Mouse (Mus musculus): ENCODE measurements around the gene Slc6a2.

The Slc6a2 gene

GRCm38 (mm10) chr8:92959779-92960178 lies at the start of gene Slc6a2:
Gene Slc6a2, plus strand, starts transcription at chr8:92960079.
- DNase-seq (ENCODE audit: low spot score): no peak

DNA sequence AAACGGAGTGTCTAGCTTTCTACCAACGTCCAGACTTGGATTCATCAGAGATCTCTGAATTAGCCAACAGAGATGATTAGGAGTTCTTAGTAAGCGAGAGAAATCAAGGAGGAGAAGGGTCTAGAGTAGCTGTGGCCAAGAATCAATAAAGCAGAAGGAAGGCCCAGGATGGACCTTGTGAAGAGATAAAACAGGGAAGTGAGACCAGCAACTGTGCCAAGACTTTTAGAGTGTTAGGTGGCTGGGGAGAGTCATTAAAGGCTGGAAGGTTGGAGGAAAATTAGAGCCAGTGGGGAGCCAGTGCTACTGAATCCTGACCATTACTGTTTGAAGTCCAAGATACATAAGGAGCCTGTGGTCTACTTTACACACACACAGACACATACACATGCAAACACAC lies 48.4 kb upstream of the Slc6a2 start:
- no peak for DNase-seq (ENCODE audit: low spot score)

- no peak for DNase-seq (ENCODE audit: low spot score)
These were observed 46.5 kb upstream of the Slc6a2 start for GRCm38 (mm10) chr8:92913396-92913795.

DNA sequence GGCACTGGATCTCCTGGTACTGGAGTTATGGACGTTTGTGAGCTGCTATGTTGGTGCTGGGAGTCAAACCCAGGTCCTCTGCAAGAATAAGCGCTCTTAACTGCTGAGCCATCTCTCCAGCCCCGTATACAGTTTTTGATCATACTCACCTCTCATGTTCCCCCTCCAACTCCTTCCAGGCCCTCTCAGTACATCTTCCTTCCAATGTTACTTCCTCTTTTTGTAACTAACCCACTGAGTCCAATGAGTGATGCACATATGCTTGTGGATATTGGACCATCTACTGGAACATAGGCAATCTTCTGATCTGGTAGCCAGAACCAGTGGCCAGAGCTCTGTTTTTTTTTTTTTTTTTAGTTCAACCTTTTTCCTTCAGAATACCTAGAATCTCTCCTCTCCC lies 43.8 kb upstream of the Slc6a2 start:
- no peak for DNase-seq (ENCODE audit: low spot score)

- no peak for DNase-seq (ENCODE audit: low spot score)
These were observed 38.1 kb upstream of the Slc6a2 start for GRCm38 (mm10) chr8:92921768-92922167.

- DNase-seq (ENCODE audit: low spot score): peak; percentile 8
These were observed 30.9 kb upstream of the Slc6a2 start for GRCm38 (mm10) chr8:92928986-92929385.

GRCm38 (mm10) chr8:92938056-92938455 lies 21.8 kb upstream of the Slc6a2 start:
- no peak for DNase-seq (ENCODE audit: low spot score)

GRCm38 (mm10) chr8:92949071-92949470 lies 10.8 kb upstream of the Slc6a2 start:
- DNase-seq (ENCODE audit: low spot score): no peak

DNA sequence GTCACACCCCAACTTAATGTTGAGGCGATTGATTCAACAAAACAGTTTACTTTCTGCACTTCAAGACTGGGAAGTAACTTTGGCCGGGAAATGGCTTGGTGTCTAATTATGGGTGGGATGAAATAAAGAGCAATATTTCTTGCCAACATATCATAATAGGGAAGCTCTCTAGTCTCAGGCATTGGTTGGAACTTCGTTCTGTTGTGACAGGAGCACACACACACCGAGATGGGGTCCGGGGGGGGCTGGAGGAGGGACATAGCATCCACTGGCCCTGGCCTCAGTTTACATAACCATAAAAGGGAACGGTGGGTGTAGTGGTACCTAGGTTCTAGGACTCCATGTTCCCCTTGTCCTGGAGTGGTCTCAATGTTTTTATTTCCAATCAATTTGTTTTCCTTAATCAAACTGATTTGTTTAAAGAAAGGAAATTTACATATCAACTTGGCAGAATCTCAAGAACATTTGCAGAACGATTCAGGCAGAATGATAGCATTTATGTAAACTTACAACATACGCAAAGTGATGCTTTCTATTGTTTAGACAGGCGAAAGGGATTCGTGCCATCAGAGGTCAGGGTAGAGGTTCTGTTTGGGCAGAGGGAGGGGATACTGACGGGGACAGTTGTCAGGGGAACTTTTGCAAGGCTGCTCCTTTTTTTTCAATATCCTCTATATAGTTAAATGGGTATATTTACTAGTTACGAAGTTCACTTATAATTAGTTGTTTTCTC lies 9.1 kb upstream of the Slc6a2 start:
- no peak for DNase-seq (ENCODE audit: low spot score)

DNA sequence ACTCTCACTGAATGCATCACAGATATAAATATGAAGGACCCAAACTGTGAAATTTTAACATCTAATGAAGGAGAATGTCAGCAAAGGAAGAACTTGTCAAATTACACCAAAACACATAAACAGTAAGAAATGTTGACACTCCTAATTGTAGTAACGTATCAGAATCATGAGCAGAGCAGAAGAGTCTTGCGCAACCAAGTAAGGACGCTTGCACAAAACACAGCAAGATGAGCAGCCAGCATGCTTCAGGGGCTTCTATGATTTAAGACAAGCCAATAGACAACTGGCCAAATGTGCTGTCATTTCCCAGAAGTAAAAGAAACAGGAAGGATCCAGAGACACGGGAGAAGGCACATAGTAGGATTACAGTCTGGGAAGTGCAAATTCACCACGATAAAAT lies 5.8 kb upstream of the Slc6a2 start:
- DNase-seq (ENCODE audit: low spot score): no peak

GRCm38 (mm10) chr8:92960451-92960911 lies 602 bp downstream of the Slc6a2 start:
- peak; percentile 29 for DNase-seq (ENCODE audit: low spot score)

- DNase-seq (ENCODE audit: low spot score): peak; percentile 46
These were observed 1.2 kb downstream of the Slc6a2 start for GRCm38 (mm10) chr8:92961088-92961487.

DNA sequence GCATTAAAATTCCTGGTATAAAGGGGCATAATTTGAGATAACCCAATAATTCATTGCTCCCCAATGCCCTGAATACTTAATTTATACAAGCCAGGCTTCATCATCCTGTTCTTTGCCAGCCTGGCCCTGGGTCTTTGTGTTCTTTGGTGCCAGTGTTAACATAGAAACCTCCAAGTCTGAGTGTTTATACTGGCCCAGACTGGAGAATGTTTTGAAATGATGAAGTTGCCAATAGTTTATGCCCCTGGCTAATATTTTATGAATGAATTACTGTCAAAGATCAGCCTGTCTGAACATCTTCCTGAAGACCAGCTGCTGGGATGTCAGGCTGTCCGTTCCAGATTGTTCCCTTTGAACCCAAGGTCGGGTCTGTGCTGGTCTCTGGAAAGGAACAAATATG lies 4.7 kb downstream of the Slc6a2 start:
- no peak for DNase-seq (ENCODE audit: low spot score)

DNA sequence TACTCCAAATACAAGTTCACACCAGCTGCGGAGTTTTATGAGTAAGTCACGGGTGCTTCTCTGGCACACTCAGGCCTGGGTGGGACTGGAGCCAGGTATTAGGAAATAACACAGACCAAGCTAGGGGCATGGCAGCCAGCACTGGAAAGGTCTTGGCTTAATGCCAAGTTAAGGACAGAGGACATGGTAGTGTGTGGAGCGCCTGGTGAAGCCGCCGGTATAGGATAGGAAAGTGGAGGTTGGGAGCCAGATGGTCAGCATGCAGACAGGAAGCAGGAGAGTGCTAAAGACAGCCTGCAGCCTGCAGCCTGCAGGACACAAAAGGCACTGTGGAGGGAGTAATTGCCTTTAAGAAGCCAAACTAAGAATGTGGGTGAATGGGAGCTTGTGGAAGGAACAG lies 13.1 kb downstream of the Slc6a2 start:
- peak; percentile 6 for DNase-seq (ENCODE audit: low spot score)

DNA sequence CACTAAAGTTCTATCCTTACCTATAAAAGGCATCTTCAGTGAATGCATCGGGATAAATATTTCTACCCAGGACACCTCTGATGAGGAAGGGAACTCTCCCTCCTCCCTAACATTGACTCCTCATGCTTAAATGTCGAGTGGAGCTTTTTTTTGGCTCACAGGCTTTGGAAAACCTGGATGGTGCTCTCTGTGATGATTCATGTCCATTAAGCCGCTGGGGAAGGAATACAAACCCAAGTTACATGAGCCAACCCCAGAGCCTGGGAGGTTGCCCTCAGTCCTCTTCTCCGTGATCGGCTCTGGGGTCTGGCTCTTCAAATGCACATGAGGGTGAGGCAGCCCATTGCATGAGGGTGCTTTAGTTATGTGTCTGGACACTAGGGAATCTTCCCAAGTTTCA lies 16.8 kb downstream of the Slc6a2 start:
- DNase-seq (ENCODE audit: low spot score): no peak

GRCm38 (mm10) chr8:92982491-92982890 lies 22.6 kb downstream of the Slc6a2 start:
- no peak for DNase-seq (ENCODE audit: low spot score)

GRCm38 (mm10) chr8:92984376-92984775 lies 24.5 kb downstream of the Slc6a2 start:
- DNase-seq (ENCODE audit: low spot score): no peak

DNA sequence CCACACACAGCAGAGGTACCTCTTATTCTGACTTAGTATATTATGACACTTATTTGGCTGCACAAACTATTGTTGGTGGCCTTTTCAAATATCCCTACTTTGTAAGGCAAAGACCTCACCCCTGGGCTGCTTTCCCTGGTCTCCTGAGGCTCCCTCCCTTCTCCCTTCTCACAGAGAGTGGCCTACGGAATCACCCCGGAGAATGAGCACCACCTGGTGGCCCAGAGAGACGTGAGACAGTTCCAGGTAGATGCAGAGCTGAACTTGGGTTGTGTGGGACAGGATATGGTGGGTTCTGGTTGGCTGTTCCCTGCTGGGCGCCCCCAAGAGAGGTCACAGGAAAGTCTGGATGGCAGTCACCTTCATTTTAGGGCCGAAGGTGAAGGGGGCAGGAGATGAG lies 37.0 kb downstream of the Slc6a2 start:
- DNase-seq (ENCODE audit: low spot score): peak; percentile 34

GRCm38 (mm10) chr8:92998600-92998999 lies 38.7 kb downstream of the Slc6a2 start:
- DNase-seq (ENCODE audit: low spot score): peak; percentile 88

DNA sequence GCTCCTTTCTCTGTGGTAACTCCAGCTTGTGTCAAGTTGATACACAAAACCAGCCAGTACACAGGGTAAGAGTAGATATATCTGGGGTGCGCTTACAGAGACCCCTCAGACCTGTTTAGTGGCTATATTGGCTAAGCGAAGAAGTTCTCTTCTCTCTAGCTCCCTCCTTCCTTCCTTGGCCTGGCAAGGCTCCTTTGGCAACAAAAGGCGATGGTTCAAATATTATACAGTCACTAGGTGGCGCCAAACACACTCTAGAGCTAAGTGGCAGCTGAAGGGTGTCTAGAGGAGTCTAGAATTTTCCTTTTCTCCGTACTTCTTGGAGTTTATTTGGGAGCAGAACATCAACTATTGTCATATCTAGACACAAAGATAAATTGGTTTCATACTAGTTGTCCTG lies 50.4 kb downstream of the Slc6a2 start:
- peak; percentile 88 for DNase-seq (ENCODE audit: low spot score)

- peak; percentile 95 for DNase-seq (ENCODE audit: low spot score)
These were observed 51.6 kb downstream of the Slc6a2 start for GRCm38 (mm10) chr8:93011439-93011838.

DNA sequence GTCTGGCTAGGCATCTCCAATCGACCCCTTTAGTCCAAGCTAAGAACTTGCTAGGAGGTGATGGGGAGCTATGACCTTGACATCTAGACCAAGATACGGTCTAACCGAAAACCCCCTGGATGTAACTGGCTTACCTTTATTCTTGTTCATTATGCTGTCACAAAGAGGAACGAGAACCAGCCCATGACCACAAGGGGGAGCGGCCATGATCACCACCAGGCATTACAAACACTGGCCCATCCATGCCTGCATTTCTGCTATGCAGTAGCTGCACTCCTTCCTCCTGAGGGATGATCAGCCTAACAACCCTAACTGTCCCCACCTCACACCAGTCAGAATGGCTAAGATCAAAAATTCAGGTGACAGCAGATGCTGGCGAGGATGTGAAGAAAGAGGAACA lies 52.3 kb downstream of the Slc6a2 start:
- DNase-seq (ENCODE audit: low spot score): peak; percentile 55

DNA sequence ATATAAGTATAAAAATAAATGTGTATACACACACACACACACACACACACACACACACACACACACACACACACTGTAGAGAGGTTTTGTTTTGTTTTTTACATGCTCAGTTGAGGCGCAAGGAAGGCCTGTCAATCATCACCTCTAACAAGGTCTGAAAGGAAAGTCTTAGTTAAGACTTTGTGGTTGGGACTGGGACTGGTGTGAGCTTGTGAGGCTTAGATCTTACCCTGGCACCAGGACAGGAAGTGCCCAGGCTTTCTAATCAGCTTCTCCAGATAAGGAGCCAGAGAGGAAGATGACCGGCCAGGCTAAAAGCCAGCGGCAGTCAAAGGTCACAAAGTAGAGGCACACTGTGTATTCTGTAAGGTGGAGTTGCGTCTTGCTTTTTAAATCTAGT lies 54.4 kb downstream of the Slc6a2 start:
- DNase-seq (ENCODE audit: low spot score): no peak

- DNase-seq (ENCODE audit: low spot score): no peak
These were observed 61.9 kb downstream of the Slc6a2 start for GRCm38 (mm10) chr8:93021738-93022137.
